Mouse (Mus musculus): ENCODE results near the gene Ncor2. TPM values are rescaled to one million over a fixed set of nuclear protein-coding genes. Genes with fewer than 3 reads are reported as not detected.

The Ncor2 gene
- 30.4 and 91.3 TPM in 2 replicates for polyA plus RNA-seq (2012; rRNA removed; ENCODE audit: low replicate concordance)

DNA sequence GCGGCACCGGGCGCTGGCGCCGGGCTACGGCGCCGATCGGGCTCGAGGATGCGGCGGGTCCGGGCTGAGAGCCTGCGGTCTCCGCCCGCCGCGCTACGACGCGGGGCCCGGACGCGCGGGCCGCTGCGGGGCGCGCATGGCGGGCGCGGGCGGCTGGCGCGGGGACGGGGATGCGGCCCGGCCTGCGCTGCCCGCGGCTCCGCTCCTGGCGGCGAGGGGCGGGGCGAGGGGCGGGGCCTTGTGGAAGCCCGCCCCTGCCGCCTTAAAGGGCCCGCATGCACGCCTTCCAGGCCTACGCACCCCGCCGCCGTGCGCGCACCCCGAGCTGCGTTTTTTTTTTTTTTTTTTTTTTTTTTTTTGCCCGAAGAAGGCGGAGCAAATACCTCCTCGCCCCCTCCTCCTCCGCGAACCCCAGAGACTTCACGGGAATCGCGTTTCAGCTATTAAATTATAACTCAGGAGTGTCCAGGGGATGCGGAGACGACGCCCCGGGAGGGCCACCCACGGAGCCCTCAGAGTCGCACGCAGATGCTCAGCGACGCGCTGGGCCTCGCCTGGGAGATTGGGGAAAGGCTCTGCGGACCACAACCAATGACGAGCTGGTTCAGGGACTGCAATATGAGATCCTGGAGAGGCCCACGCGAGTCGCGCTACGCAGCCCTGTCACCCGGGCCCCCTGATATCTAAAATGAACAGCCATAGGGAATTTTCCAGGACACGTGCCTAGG is at the start of gene Ncor2:
Gene Ncor2, minus strand, starts transcription at position 213 of the 728 bp plus-strand sequence.

GRCm38 (mm10) chr5:125002969-125003872 is 175.8 kb downstream of the Ncor2 start, which contains the start of gene Rflna:
Gene Rflna, plus strand, starts transcription at chr5:125003221.

Other genes starting within 250 kb of the Ncor2 start
- gene Rflna, start 176.0 kb downstream of the Ncor2 start, polyA plus RNA-seq (2012; rRNA removed; ENCODE audit: low replicate concordance): 2.1 and 3.3 TPM in 2 replicates
- 248 and 298 TPM in 2 replicates for gene Scarb1, start 161.9 kb upstream of the Ncor2 start, polyA plus RNA-seq (2012; rRNA removed; ENCODE audit: low replicate concordance)
- gene Gm10382, start 210.1 kb upstream of the Ncor2 start, polyA plus RNA-seq (2012; rRNA removed; ENCODE audit: low replicate concordance): 0.09 and 0.20 TPM in 2 replicates
- 700 and 727 TPM in 2 replicates for gene Ubc, start 211.0 kb upstream of the Ncor2 start, polyA plus RNA-seq (2012; rRNA removed; ENCODE audit: low replicate concordance)

Measured in mammary gland, adult 2 months (tissue).